Mouse (Mus musculus): Measurements from ENCODE around the gene Cyp2f2. TPM values are rescaled to one million over a fixed set of nuclear protein-coding genes. Genes with fewer than 3 reads are reported as not detected.

Cyp2f2 gene
- polyA plus RNA-seq, 1 experiment = 5.0 TPM

GRCm38 (mm10) chr7:27180036-27180435 is 60.3 kb downstream of the Cyp2f2 start:
- H3K4me1 ChIP-seq (ENCODE audit: control insufficient read depth, insufficient read depth, insufficient read length, low read length) = peaks cover 6% of the 10 kb centered on the region; the same call in 1 of the 2 replicates
- peak overlapping the region; percentile 56; the same call in 1 of the 2 replicates for H3K27ac ChIP-seq (replicated peaks; ENCODE audit: low read depth, low read length)
- H3K4me3 ChIP-seq (ENCODE audit: insufficient read depth, low read depth, low read length) = no peak overlapping the region

GRCm38 (mm10) chr7:27180837-27181695 is 61.4 kb downstream of the Cyp2f2 start, which contains the start of the genes Gm21983 and Mia:
Gene Gm21983 (minus strand): TSS chr7:27181086.
Gene Mia (minus strand): TSS chr7:27181157.
- Histone ChIP-seq H3K4me3 (ENCODE audit: insufficient read depth, low read depth, low read length) (no peak within 1 kb of the TSS), H3K27ac (replicated peaks; ENCODE audit: low read depth, low read length) (peak within 1 kb of the TSS; percentile 56), H3K4me1 (ENCODE audit: control insufficient read depth, insufficient read depth, insufficient read length, low read length) (peaks cover 6% of the 10 kb centered on the region; the same call in 1 of the 2 replicates)

DNA sequence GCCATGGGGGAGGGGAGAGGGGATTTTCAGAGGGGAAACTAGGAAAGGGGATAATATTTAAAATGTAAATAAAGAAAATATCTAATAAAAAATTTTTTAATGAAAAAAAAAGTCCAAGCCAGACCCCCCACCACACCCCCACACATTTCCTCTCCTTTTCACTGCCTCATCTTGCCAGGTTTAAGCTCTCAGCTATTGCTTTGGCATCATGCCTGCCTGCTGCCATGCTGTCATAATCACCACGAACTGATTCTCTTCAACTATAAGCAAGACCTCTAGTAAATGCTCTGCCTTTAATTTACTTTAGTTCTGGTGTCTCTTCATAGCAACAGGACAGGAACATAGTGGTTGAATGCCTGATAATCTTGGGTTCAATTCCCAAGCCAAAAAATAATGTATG is 62.8 kb downstream of the Cyp2f2 start:
- Histone ChIP-seq H3K4me3 (ENCODE audit: insufficient read depth, low read depth, low read length) (no peak overlapping the region), H3K27ac (replicated peaks; ENCODE audit: low read depth, low read length) (no peak overlapping the region), H3K4me1 (ENCODE audit: control insufficient read depth, insufficient read depth, insufficient read length, low read length) (peaks cover 6% of the 10 kb centered on the region; the same call in 1 of the 2 replicates)

Other genes with a start within 250 kb of the Cyp2f2 start
- gene Cyp2a22, start 180.5 kb upstream of the Cyp2f2 start, polyA plus RNA-seq (2012; ENCODE audit: insufficient read depth, insufficient read length, missing spikeins) = not detected in 2 replicates
- 1.0 TPM in 1 of 2 replicates, not detected in the other for gene Cyp2a12, start 90.8 kb upstream of the Cyp2f2 start, polyA plus RNA-seq (2012; ENCODE audit: insufficient read depth, insufficient read length, missing spikeins)
- not detected in 2 replicates for gene Cyp2t4, start 33.8 kb downstream of the Cyp2f2 start, polyA plus RNA-seq (2012; ENCODE audit: insufficient read depth, insufficient read length, missing spikeins)
- 22.6 and 23.9 TPM in 2 replicates for gene Egln2, start 46.9 kb downstream of the Cyp2f2 start, polyA plus RNA-seq (2012; ENCODE audit: insufficient read depth, insufficient read length, missing spikeins)
- 13.6 and 21.4 TPM in 2 replicates for gene Rab4b, start 59.0 kb downstream of the Cyp2f2 start, polyA plus RNA-seq (2012; ENCODE audit: insufficient read depth, insufficient read length, missing spikeins)
- not detected in 2 replicates for gene Gm21983, start 61.2 kb downstream of the Cyp2f2 start, polyA plus RNA-seq (2012; ENCODE audit: insufficient read depth, insufficient read length, missing spikeins)
- gene Mia, start 61.2 kb downstream of the Cyp2f2 start, polyA plus RNA-seq (2012; ENCODE audit: insufficient read depth, insufficient read length, missing spikeins) = not detected in 2 replicates
- gene BC024978, start 75.9 kb downstream of the Cyp2f2 start, polyA plus RNA-seq (2012; ENCODE audit: insufficient read depth, insufficient read length, missing spikeins) = 5.6 and 8.2 TPM in 2 replicates
- gene Snrpa, start 76.4 kb downstream of the Cyp2f2 start, polyA plus RNA-seq (2012; ENCODE audit: insufficient read depth, insufficient read length, missing spikeins) = 31.5 and 50.7 TPM in 2 replicates
- gene Itpkc, start 108.8 kb downstream of the Cyp2f2 start, polyA plus RNA-seq (2012; ENCODE audit: insufficient read depth, insufficient read length, missing spikeins) = 2.2 and 5.2 TPM in 2 replicates
- 13.3 and 19.1 TPM in 2 replicates for gene Coq8b, start 113.1 kb downstream of the Cyp2f2 start, polyA plus RNA-seq (2012; ENCODE audit: insufficient read depth, insufficient read length, missing spikeins)
- 2.6 and 2.7 TPM in 2 replicates for gene Numbl, start 138.5 kb downstream of the Cyp2f2 start, polyA plus RNA-seq (2012; ENCODE audit: insufficient read depth, insufficient read length, missing spikeins)
- gene Ltbp4, start 217.8 kb downstream of the Cyp2f2 start, polyA plus RNA-seq (2012; ENCODE audit: insufficient read depth, insufficient read length, missing spikeins) = 22.8 and 25.9 TPM in 2 replicates
- gene Shkbp1, start 236.1 kb downstream of the Cyp2f2 start, polyA plus RNA-seq (2012; ENCODE audit: insufficient read depth, insufficient read length, missing spikeins) = 11.6 TPM in 2 replicates
- 3.5 TPM in 1 of 2 replicates, not detected in the other for gene Gm20479, start 237.5 kb downstream of the Cyp2f2 start, polyA plus RNA-seq (2012; ENCODE audit: insufficient read depth, insufficient read length, missing spikeins)